Comparison of ENCODE assay signal across 8 mouse cellular contexts in the genomic region with DNA sequence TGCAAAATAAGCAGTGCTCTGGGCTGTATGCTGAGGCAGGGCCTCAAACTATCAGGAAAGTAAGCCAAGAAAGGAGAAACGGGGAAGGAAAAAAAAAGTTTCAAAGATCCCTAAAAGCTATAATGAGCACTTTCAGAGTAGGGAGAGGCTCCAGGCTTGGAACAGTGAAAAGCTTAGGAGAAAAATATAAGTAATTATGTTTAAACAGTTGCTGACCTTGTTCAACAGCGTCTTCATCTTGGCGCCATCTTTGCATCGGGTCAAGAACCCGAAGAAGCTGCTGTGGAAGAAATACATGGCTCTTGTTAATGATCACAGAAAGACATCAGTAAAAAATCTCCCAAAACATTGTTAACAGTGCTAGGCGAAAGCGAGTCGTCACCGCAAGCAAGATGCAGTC. TPM values are rescaled to one million over a fixed set of nuclear protein-coding genes. Genes with fewer than 3 reads are reported as not detected.
DNase-seq lines count a peak whose midpoint lies in the region; ATAC-seq and TF ChIP-seq lines count a peak whose summit lies in the region.

No protein-coding gene starts in this region.

- intact Hi-C loops in left cerebral cortex, postnatal 4 days (cut with DNase I): no loop called here

- no peak for TF ChIP-seq CTCF in layer of hippocampus, adult 2 months (conservative IDR thresholded peaks at IDR 0.05)
- no peak for TF ChIP-seq CTCF in cortical plate, adult 2 months (IDR thresholded peaks at IDR 0.05; ENCODE audit: extremely low read depth, insufficient read depth, low read length)

- no peaks in the 10 kb centered on the region for H3K9me3 ChIP-seq in hindbrain, embryonic 13.5 days
- H3K9me3 ChIP-seq in midbrain, embryonic 10.5 days (replicated peaks): no peaks in the 10 kb centered on the region

- H3K9ac ChIP-seq in hindbrain, embryonic 13.5 days: peak overlapping the region; percentile 64

- no peak for TF ChIP-seq POLR2A in cortical plate, adult 2 months (IDR thresholded peaks at IDR 0.05; ENCODE audit: extremely low read depth, insufficient read depth, low read length)

- H3K36me3 ChIP-seq in hindbrain, embryonic 13.5 days: no peaks in the 10 kb centered on the region
- no peaks in the 10 kb centered on the region for H3K36me3 ChIP-seq in midbrain, embryonic 10.5 days

- H3K27me3 ChIP-seq in hindbrain, embryonic 13.5 days: no peaks in the 10 kb centered on the region
- no peaks in the 10 kb centered on the region for H3K27me3 ChIP-seq in midbrain, embryonic 10.5 days (ENCODE audit: low read depth, poor library complexity, severe bottlenecking)

- peak overlapping the region; percentile 71 for H3K4me3 ChIP-seq in layer of hippocampus, adult 2 months
- peak overlapping the region; percentile 82 for H3K4me3 ChIP-seq in cortical plate, adult 2 months (ENCODE audit: insufficient read depth, low read length)
- H3K4me3 ChIP-seq in hindbrain, embryonic 13.5 days: peak overlapping the region; percentile 44
- H3K4me3 ChIP-seq in midbrain, embryonic 10.5 days: peak overlapping the region; percentile 52

- H3K27ac ChIP-seq in layer of hippocampus, adult 2 months: peak overlapping the region; percentile 89
- H3K27ac ChIP-seq in cortical plate, adult 2 months (ENCODE audit: insufficient read depth, low read length): peak overlapping the region; percentile 66
- peak overlapping the region; percentile 74 for H3K27ac ChIP-seq in hindbrain, embryonic 13.5 days
- H3K27ac ChIP-seq in midbrain, embryonic 10.5 days (replicated peaks): peak overlapping the region; percentile 81

- no peaks in the 10 kb centered on the region for H3K4me1 ChIP-seq in cortical plate, adult 2 months (ENCODE audit: control insufficient read depth, insufficient read depth, low read length)
- no peaks in the 10 kb centered on the region for H3K4me1 ChIP-seq in hindbrain, embryonic 13.5 days (replicated peaks)
- H3K4me1 ChIP-seq in midbrain, embryonic 10.5 days: no peaks in the 10 kb centered on the region

- DNase-seq in layer of hippocampus, adult 2 months (ENCODE audit: low spot score in 2 of 2): no peak
- DNase-seq in layer of hippocampus, postnatal 10 days (ENCODE audit: low spot score in 2 of 2): no peak
- no peak for DNase-seq in midbrain, embryonic 10.5 days (ENCODE audit: low spot score)
- DNase-seq in layer of hippocampus, adult 18-20 months (ENCODE audit: low spot score in 2 of 2): no peak
- no peak for DNase-seq in left cerebral cortex, postnatal 4 days
- no peak for DNase-seq in gastrocnemius, postnatal 4 days (ENCODE audit: low spot score in 2 of 2)

- no peak for ATAC-seq in hindbrain, embryonic 13.5 days (ENCODE audit: low FRiP score)

- H3K4me2 ChIP-seq in hindbrain, embryonic 13.5 days: peak overlapping the region; percentile 45

- 0% methylated on average over 8 of the region's 9 CpGs for WGBS in hindbrain, embryonic 13.5 days
- 0% methylated on average over 3 of the region's 9 CpGs for WGBS in midbrain, embryonic 10.5 days

RNA-seq across cellular contexts. Expression of gene Uty, which starts 0.6 kb away (rescaled TPM):
- total RNA-seq in layer of hippocampus, adult 2 months (2021): 10 to 100 TPM in 1 of 2 experiments, not detected in 1; 23.2 TPM
- total RNA-seq in layer of hippocampus, postnatal 10 days (2021): 10 to 100 TPM in 1 of 2 experiments, not detected in 1; 23.8 TPM
- polyA plus RNA-seq in cortical plate, adult 2 months (2012; rRNA removed): not detected in 2 replicates
- polyA plus RNA-seq in hindbrain, embryonic 13.5 days (2015; fragmentation: Nextera tagmentation; extraction: Ambion mirVana): 10.7 and 13.8 TPM in 2 replicates
- 12.9 and 13.0 TPM in 2 replicates for polyA plus RNA-seq in midbrain, embryonic 10.5 days (2016; fragmentation: Nextera tagmentation; extraction: Ambion mirVana)
- total RNA-seq in layer of hippocampus, adult 18-20 months (2021): 10 to 100 TPM in 1 of 2 experiments, not detected in 1; 24.1 TPM
- total RNA-seq in left cerebral cortex, postnatal 4 days (2021): 10 to 100 TPM in 1 of 2 experiments, not detected in 1; 20.5 TPM
- total RNA-seq in gastrocnemius, postnatal 4 days (2021): 10 to 100 TPM in 1 of 2 experiments, not detected in 1; 24.0 TPM

RNA-seq across cellular contexts. Expression of gene Ddx3y, which starts 41.5 kb away (rescaled TPM):
- 10 to 100 TPM in 1 of 2 experiments, not detected in 1; 46.7 TPM for total RNA-seq in layer of hippocampus, adult 2 months (2021)
- total RNA-seq in layer of hippocampus, postnatal 10 days (2021): 10 to 100 TPM in 1 of 2 experiments, not detected in 1; 58.5 TPM
- not detected in 2 replicates for polyA plus RNA-seq in cortical plate, adult 2 months (2012; rRNA removed)
- polyA plus RNA-seq in hindbrain, embryonic 13.5 days (2015; fragmentation: Nextera tagmentation; extraction: Ambion mirVana): 14.8 and 16.9 TPM in 2 replicates
- polyA plus RNA-seq in midbrain, embryonic 10.5 days (2016; fragmentation: Nextera tagmentation; extraction: Ambion mirVana): 13.8 and 14.7 TPM in 2 replicates
- 10 to 100 TPM in 1 of 2 experiments, not detected in 1; 45.6 TPM for total RNA-seq in layer of hippocampus, adult 18-20 months (2021)
- 10 to 100 TPM in 1 of 2 experiments, not detected in 1; 44.4 TPM for total RNA-seq in left cerebral cortex, postnatal 4 days (2021)
- 10 to 100 TPM in 1 of 2 experiments, not detected in 1; 55.0 TPM for total RNA-seq in gastrocnemius, postnatal 4 days (2021)
